Mouse (Mus musculus) left cerebral cortex, adult 9 months (tissue): ENCODE results near the gene Olfr599.
"Not testable (repeated sequence)": the region's sequence is repeated elsewhere in the genome, so short reads cannot be mapped to it uniquely, and the experiment has no call there.

Experiments used
- DNase-seq, 2 experiments: peaks; one replicate each; pipeline ENCODE4 v3.0.0; 2022; ENCODE audit warnings: low spot score in 2 of 2

The Olfr599 gene

DNA sequence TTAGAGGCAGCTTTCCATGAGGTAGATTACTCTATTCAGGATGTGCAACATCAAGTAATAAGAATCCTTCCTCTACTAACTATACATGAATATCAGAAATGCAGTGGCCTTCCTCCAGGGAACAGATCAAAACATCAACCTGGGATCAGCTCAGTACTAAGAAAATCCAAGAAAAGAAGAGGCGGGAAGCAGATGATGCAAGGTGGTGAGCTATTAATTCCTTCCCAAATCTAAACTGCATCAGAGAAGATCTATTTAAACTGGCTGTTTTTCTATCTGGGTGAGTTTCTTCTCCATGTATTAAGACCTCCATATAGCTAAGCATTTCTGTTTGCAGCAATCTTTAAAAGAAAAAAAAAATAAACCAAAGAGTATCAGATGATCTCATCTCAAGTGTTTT lies at the start of gene Olfr599:
Gene Olfr599 (plus strand): TSS at position 301 of the 400 bp plus-strand sequence.
- no peak for DNase-seq

DNA sequence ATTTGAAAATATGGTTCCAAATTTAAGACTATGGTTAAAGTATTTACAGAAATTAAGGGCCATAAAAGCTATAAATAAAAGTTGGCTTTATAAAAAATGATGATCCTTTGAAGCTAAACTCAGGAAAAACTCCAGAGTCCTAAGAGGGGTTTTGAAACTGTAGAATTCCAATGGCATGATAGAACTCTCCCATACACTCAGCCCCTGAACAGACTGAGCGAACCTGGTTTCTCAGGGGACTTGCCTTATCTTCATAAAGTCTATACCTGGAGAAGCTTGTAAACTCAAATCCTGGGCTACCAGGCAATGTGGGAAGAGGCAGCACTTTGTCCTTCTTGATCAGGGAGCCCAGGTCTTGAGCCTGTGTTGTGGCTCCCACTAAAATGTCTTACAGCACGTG lies 30.4 kb upstream of the Olfr599 start, which contains the start of gene Olfr596:
Gene Olfr596 (plus strand): TSS at position 301 of the 400 bp plus-strand sequence.
- DNase-seq: not testable (repeated sequence)

DNA sequence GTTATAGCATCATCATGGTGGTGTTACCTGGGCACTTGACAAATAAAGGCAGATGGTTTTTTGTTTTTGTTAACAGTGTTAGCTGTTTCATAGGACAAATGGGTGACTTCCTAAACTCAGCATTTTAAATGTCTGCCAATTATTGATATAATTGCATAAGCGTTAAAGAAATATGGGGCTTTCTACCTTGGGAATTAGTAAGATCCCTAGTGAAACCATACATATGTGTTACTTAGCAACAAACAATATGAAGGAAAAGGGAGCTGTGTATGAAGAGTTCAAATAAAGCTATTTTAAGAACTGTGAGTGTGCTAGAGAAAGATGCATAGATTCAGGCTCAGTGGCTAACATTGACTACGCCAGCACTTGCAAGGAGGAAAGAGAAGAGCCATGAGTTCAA lies 19.7 kb upstream of the Olfr599 start, which contains the start of gene Olfr597:
Gene Olfr597 (plus strand): TSS at position 301 of the 400 bp plus-strand sequence.
- not testable (repeated sequence) for DNase-seq

DNA sequence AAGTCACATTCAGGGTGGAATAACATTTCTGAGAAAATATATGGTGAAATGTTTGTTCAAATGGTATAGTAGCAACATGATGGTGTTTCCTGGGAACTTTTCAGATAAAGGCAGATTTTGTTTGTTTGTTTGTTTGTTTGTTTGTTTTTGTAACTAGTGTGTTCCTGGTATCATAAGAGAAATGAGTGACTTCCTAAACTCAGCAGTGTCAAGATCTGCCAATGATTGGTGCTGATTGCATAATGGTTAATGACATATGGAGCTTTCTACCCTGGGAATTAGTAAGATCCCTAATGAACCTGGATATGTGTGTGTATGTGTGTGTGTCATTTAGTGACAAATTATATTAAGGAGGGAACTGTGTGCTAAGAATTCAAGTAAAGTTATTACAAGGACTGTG lies 12.4 kb upstream of the Olfr599 start, which contains the start of gene Olfr598:
Gene Olfr598 (plus strand): TSS at position 301 of the 400 bp plus-strand sequence.
- no peak for DNase-seq

DNA sequence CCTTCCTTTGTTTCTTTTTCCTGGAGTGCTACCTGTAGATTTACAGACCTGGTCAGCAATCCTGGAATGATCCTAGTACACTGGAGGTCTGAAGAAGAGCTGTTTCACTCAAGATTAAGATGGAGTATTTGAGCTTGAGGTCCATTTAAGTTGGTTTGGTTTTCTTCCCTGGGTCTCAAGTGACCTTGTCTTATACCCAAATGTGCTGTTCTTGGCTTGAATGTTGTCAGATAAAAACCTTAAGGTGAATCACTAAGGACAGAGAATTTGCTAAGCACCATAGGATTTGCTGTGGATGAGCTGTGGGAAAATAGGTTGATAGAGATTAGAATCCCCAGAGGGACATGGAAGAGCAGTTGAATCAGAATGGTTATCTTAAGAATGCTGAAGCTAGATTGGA lies 13.9 kb downstream of the Olfr599 start, which contains the start of gene Olfr600:
Gene Olfr600 (minus strand): TSS at position 101 of the 400 bp plus-strand sequence.
- no peak for DNase-seq

DNA sequence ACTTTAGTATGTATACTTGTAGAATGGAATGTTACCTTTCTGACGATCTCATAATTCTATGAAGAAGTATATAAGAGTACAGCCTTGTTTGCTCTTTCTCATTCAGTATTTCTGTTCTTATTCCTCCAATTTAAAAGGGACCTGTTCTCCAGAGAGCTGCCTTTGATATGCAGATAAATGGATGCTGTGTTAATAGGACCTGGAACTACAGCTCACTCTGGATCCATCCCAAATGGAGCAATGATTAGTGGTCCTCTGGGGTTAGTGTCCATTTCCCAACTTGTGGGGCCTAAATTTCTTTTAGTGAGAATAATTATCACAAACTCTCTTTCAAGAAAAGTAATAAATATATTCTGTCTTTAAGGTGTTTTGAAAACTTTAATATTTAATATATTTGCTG lies 26.8 kb downstream of the Olfr599 start, which contains the start of gene Olfr601:
Gene Olfr601 (minus strand): TSS at position 101 of the 400 bp plus-strand sequence.
- no peak for DNase-seq

DNA sequence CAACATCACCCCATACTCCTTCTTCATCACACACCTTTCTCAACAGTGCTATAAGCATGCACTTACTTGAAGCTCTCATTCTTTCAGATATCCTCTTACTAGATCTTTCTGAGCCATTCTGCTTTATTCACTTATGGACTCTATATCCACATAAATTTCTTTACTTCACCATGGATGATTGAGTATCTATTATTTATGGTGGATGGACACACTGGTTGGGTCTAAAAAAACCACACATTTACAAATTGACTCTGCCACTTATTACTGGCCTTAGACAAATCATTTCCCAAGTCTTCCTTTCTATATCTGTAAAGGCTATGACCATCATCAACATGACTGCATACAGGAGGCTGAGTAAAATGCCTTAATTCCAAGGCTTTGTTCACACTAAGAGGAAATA lies 50.4 kb downstream of the Olfr599 start, which contains the start of gene Olfr603:
Gene Olfr603 (minus strand): TSS at position 101 of the 400 bp plus-strand sequence.
- no peak for DNase-seq
